ENCODE assay signal across 8 mouse cellular contexts in the genomic region with DNA sequence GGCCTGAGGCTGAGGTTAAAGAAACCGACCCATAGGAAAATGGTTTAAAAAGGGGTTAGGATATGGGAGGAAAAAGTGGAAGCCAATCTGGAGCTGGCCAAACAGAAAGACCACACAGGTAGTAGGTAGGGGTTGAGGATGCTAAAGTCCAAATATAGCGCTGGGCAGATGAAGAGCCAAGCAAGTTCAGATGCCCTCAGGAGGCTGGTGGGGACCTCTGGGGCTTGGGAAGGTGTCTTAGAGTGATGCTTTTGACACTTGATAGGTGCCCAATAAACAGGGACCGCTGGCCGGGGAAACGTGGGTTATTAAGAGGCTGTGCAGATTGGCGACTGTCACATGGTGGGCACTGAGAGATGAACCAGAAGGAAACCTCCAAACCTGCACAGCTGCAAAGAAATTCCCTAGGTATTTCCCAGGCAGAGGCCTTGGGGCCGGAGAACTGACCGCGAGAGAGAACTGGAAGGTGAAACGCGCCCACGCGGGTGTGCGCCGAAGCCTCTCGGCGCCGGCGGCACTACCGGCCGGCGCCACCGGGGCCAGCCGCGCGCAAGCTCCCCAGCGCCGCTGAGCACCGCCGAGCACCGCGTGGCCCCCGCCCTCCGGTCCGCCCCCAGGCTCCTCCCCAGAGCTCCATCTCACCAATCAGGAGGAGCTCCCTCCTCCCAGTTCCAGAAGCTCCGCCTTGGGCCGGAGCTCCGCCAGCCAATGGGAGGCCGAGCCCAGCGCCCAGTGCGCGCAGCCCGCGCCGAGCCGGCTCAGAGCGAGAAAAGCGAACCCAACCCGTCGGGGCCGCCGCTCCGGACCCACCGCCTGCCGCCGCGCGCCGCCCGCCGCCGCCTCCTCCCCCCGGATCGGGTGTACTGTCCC. TPM values are rescaled to one million over a fixed set of nuclear protein-coding genes. Genes with fewer than 3 reads are reported as not detected.
DNase-seq lines count a peak whose midpoint lies in the region; ATAC-seq and TF ChIP-seq lines count a peak whose summit lies in the region.

A gene (plus strand): TSS at position 761 of the 870 bp plus-strand sequence.

- H3K4me1 ChIP-seq in heart, embryonic 11.5 days (ENCODE audit: control insufficient read depth, insufficient read depth, low read length), result peaks cover 12% of the 10 kb centered on the region
- peaks cover 35% of the 10 kb centered on the region for H3K4me1 ChIP-seq in kidney, embryonic 15.5 days
- H3K4me1 ChIP-seq in limb, embryonic 15.5 days, result peaks cover 20% of the 10 kb centered on the region
- H3K4me1 ChIP-seq in midbrain, postnatal 0 days (ENCODE audit: insufficient read depth, low read length), result no peaks in the 10 kb centered on the region

- H3K27ac ChIP-seq in heart, embryonic 11.5 days (ENCODE audit: low read depth, low read length), result peak within 1 kb of the TSS; percentile 38
- H3K27ac ChIP-seq in kidney, embryonic 15.5 days, result no peak within 1 kb of the TSS
- H3K27ac ChIP-seq in limb, embryonic 15.5 days, result peak within 1 kb of the TSS; percentile 65
- no peak within 1 kb of the TSS for H3K27ac ChIP-seq in midbrain, postnatal 0 days (ENCODE audit: low read depth, low read length)

- 0 out of 2 replicates have a peak, but pooled peaks cover 2% of the 10 kb centered on the region for H3K36me3 ChIP-seq in heart, embryonic 11.5 days (ENCODE audit: control insufficient read depth, insufficient read depth, low read length)
- no peaks in the 10 kb centered on the region for H3K36me3 ChIP-seq in kidney, embryonic 15.5 days
- no peaks in the 10 kb centered on the region for H3K36me3 ChIP-seq in limb, embryonic 15.5 days
- H3K36me3 ChIP-seq in midbrain, postnatal 0 days (ENCODE audit: insufficient read depth, low read length), result no peaks in the 10 kb centered on the region

- TF ChIP-seq POLR2A in brain, embryonic 14.5 days (IDR thresholded peaks at IDR 0.05; ENCODE audit: borderline replicate concordance, extremely low read depth, insufficient read depth, insufficient read length, poor library complexity, severe bottlenecking), result 0 out of 2 replicates have a peak, but pooled peaks have one; percentile 37

- H3K9me3 ChIP-seq in heart, embryonic 11.5 days (replicated peaks; ENCODE audit: control insufficient read depth, low read length), result no peaks in the 10 kb centered on the region
- H3K9me3 ChIP-seq in kidney, embryonic 15.5 days (replicated peaks), result no peaks in the 10 kb centered on the region
- no peaks in the 10 kb centered on the region for H3K9me3 ChIP-seq in limb, embryonic 15.5 days
- no peaks in the 10 kb centered on the region for H3K9me3 ChIP-seq in midbrain, postnatal 0 days (ENCODE audit: low read length)

- H3K4me3 ChIP-seq in heart, embryonic 11.5 days (ENCODE audit: low read depth, low read length), result peak within 1 kb of the TSS; percentile 82
- H3K4me3 ChIP-seq in kidney, embryonic 15.5 days (replicated peaks), result peak within 1 kb of the TSS; percentile 67
- peak within 1 kb of the TSS; percentile 61 for H3K4me3 ChIP-seq in limb, embryonic 15.5 days
- H3K4me3 ChIP-seq in midbrain, postnatal 0 days (ENCODE audit: low read depth, low read length), result peak within 1 kb of the TSS; percentile 55

- peak within 1 kb of the TSS; percentile 84 for H3K4me2 ChIP-seq in heart, embryonic 11.5 days
- H3K4me2 ChIP-seq in kidney, embryonic 15.5 days, result peak within 1 kb of the TSS; percentile 90
- H3K4me2 ChIP-seq in limb, embryonic 15.5 days, result peak within 1 kb of the TSS; percentile 89
- peak within 1 kb of the TSS; percentile 71 for H3K4me2 ChIP-seq in midbrain, postnatal 0 days (ENCODE audit: low read depth, low read length, poor library complexity, severe bottlenecking)

- H3K9ac ChIP-seq in heart, embryonic 11.5 days (ENCODE audit: low read depth, low read length), result peak within 1 kb of the TSS; percentile 76
- H3K9ac ChIP-seq in kidney, embryonic 15.5 days, result peak within 1 kb of the TSS; percentile 48
- peak within 1 kb of the TSS; percentile 44; the same call in 1 of the 2 replicates for H3K9ac ChIP-seq in limb, embryonic 15.5 days
- H3K9ac ChIP-seq in midbrain, postnatal 0 days (replicated peaks; ENCODE audit: low read length, poor library complexity, severe bottlenecking), result peak within 1 kb of the TSS; percentile 52

- no peaks in the 10 kb centered on the region for H3K27me3 ChIP-seq in heart, embryonic 11.5 days (ENCODE audit: control insufficient read depth, insufficient read depth, low read length)
- H3K27me3 ChIP-seq in kidney, embryonic 15.5 days, result peaks cover 45% of the 10 kb centered on the region
- peaks cover 17% of the 10 kb centered on the region for H3K27me3 ChIP-seq in limb, embryonic 15.5 days
- peaks cover 7% of the 10 kb centered on the region; the same call in 1 of the 2 replicates for H3K27me3 ChIP-seq in midbrain, postnatal 0 days (ENCODE audit: insufficient read depth, low read length)

- peak; percentile 39; the same call in 1 of the 2 replicates for TF ChIP-seq CTCF in brain, embryonic 14.5 days (IDR thresholded peaks at IDR 0.05; ENCODE audit: borderline replicate concordance, extremely low read depth, insufficient read depth, insufficient read length)
- no peak for TF ChIP-seq CTCF in midbrain, postnatal 0 days (IDR thresholded peaks at IDR 0.05)

- peak; percentile 100 for ATAC-seq in erythroblast, adult 5-6 weeks (replicated peaks; ENCODE audit: low FRiP score, poor library complexity, severe bottlenecking)
- ATAC-seq in heart, embryonic 11.5 days (replicated peaks; ENCODE audit: insufficient number of reproducible peaks, low FRiP score, low TSS enrichment), result peak; percentile 99
- peak; percentile 99 for ATAC-seq in kidney, embryonic 15.5 days (replicated peaks; ENCODE audit: low FRiP score)
- peak; percentile 98 for ATAC-seq in limb, embryonic 15.5 days (ENCODE audit: insufficient number of reproducible peaks, low FRiP score, low TSS enrichment, low read depth)
- ATAC-seq in midbrain, postnatal 0 days (ENCODE audit: low FRiP score), result peak; percentile 99

- 2% methylated on average over 48 of the region's 64 CpGs for WGBS in heart, embryonic 11.5 days (ENCODE audit: insufficient replicate concordance)
- WGBS in kidney, embryonic 15.5 days, result 1% methylated on average over 62 of the region's 64 CpGs
- 2% methylated on average over 62 of the region's 64 CpGs for WGBS in limb, embryonic 15.5 days
- WGBS in midbrain, postnatal 0 days, result 2% methylated on average over 53 of the region's 64 CpGs

- DNase-seq in CD4-positive helper T cell, adult 2 months (ENCODE audit: low read depth, low spot score), result peak; percentile 95
- peak; percentile 98 for DNase-seq in brain, embryonic 14.5 days (ENCODE audit: low read depth)
- DNase-seq in midbrain, postnatal 0 days (ENCODE audit: low spot score), result peak; percentile 95
- peak; percentile 77 to 92 for DNase-seq in spleen, postnatal 10 days (ENCODE audit: low spot score in 2 of 2)

RNA-seq across cellular contexts. Expression of the gene that starts here (rescaled TPM):
- polyA plus RNA-seq in brain, embryonic 14.5 days (2012; rRNA removed), result 1.1 and 1.3 TPM in 2 replicates
- 0.42 and 0.96 TPM in 2 replicates for total RNA-seq in erythroblast, adult 5-6 weeks (2015; ENCODE audit: low replicate concordance)
- total RNA-seq in erythroblast, adult 5-6 weeks (2017; ENCODE audit: low replicate concordance), result not detected in 2 replicates
- 3.3 and 4.9 TPM in 2 replicates for polyA plus RNA-seq in heart, embryonic 11.5 days (2014; fragmentation: Nextera tagmentation; extraction: Ambion mirVana)
- 1.8 and 1.9 TPM in 2 replicates for polyA plus RNA-seq in kidney, embryonic 15.5 days (2015; fragmentation: Nextera tagmentation; extraction: Ambion mirVana)
- polyA plus RNA-seq in limb, embryonic 15.5 days (2015; fragmentation: Nextera tagmentation; extraction: Ambion mirVana), result 39.7 and 42.5 TPM in 2 replicates
- total RNA-seq in midbrain, postnatal 0 days (2014; rRNA removed), result 1.7 and 3.5 TPM in 2 replicates
- 1.8 and 2.2 TPM in 2 replicates for polyA plus RNA-seq in midbrain, postnatal 0 days (2015; fragmentation: Nextera tagmentation; extraction: Ambion mirVana)

Comparison
In these comparisons a context has a peak if more than half of its experiments do, and no peak if none do; other contexts are left out.
1. Peak in ATAC-seq in erythroblast, adult 5-6 weeks; RNA of the gene not detected or under 1 TPM.
2. H3K27ac ChIP-seq: peak in heart, embryonic 11.5 days (single experiment) and limb, embryonic 15.5 days (single experiment); none in kidney, embryonic 15.5 days (single experiment) and midbrain, postnatal 0 days (single experiment).
3. Peak in every context shown above with its lines, with median percentiles within 50 percentile points of each other: DNase-seq, ATAC-seq, H3K4me2 ChIP-seq, H3K4me3 ChIP-seq and H3K9ac ChIP-seq.